Mouse (Mus musculus) kidney, embryonic 14.5 days (tissue): ENCODE measurements around the gene Nlrp4f. TPM values are rescaled to one million over a fixed set of nuclear protein-coding genes. Genes with fewer than 3 reads are reported as not detected.
A peak's percentile ranks its signal among the peaks of the same experiment; 100 is the strongest.

Experiments used
- ATAC-seq: fragments of 200-750 bp; cut with Nextera tagmentation; 2 replicates; pipeline ENCODE4 v1.8.0; 2017; ENCODE audit warnings: moderate number of reproducible peaks, mild to moderate bottlenecking, moderate TSS enrichment, moderate library complexity; ENCODE audit not compliant: low FRiP score, low TSS enrichment
- H3K27ac ChIP-seq: fragments of 300-500 bp; sonication (generic); 2 replicates; pipeline ENCODE4 v1.5.1; 2014; ENCODE audit warnings: low read depth, mild to moderate bottlenecking, low read length, moderate library complexity, mixed read lengths
- H3K27me3 ChIP-seq: fragments of 300-500 bp; sonication (generic); 2 replicates; pipeline ENCODE4 v1.6.1; 2014; ENCODE audit warnings: mild to moderate bottlenecking, low read length; ENCODE audit not compliant: control insufficient read depth, insufficient read depth
- H3K36me3 ChIP-seq: fragments of 300-500 bp; sonication (generic); 2 replicates; pipeline ENCODE4 v1.6.1; 2014; ENCODE audit warnings: low read length, mixed read lengths; ENCODE audit not compliant: control insufficient read depth, insufficient read depth
- H3K4me1 ChIP-seq: fragments of 300-500 bp; sonication (generic); 2 replicates; pipeline ENCODE4 v1.6.1; 2014; ENCODE audit warnings: low read length, mixed read lengths; ENCODE audit not compliant: control insufficient read depth, insufficient read depth
- H3K4me2 ChIP-seq: fragments of 300-500 bp; sonication (generic); replicated peaks from 2 replicates; pipeline ENCODE4 v1.6.1; 2014; ENCODE audit warnings: low read depth, mild to moderate bottlenecking, low read length
- H3K4me3 ChIP-seq: fragments of 300-500 bp; sonication (generic); 2 replicates; pipeline ENCODE4 v1.5.1; 2014; ENCODE audit warnings: mild to moderate bottlenecking, low read length
- H3K9ac ChIP-seq: fragments of 300-500 bp; sonication (generic); 2 replicates; pipeline ENCODE4 v1.6.1; 2014; ENCODE audit warnings: low read depth, mild to moderate bottlenecking, low read length, moderate library complexity
- H3K9me3 ChIP-seq: fragments of 300-500 bp; sonication (generic); 2 replicates; pipeline ENCODE4 v1.6.1; 2016; ENCODE audit warnings: low read length; ENCODE audit not compliant: control insufficient read depth
- WGBS: fragments of 180-500 bp; shearing (Covaris S2); extraction: QIAGEN DNeasy Blood & Tissue Kit; methylation state at CpG from one replicate; pipeline ENCODE4 v1.1.7; 2014; 5-methylcytosine and 5-hydroxymethylcytosine counted together
- polyA plus RNA-seq: library from polyadenylated mRNA; unstranded; fragments of >200 nt; fragmentation: Nextera tagmentation; extraction: Ambion mirVana; gene quantifications from 2 replicates; pipeline ENCODE4 v1.2.1, GENCODE M21; 2014

The Nlrp4f gene
- polyA plus RNA-seq, 1 experiment from 2014 or later = not detected

- no peaks in the 10 kb centered on the region for H3K36me3 ChIP-seq
- no peaks in the 10 kb centered on the region for H3K9me3 ChIP-seq
- WGBS = 84% methylated on average over 1 of the region's 1 CpGs
- H3K4me2 ChIP-seq = no peak overlapping the region
- H3K27me3 ChIP-seq = no peaks in the 10 kb centered on the region
- H3K4me3 ChIP-seq = no peak overlapping the region
- H3K4me1 ChIP-seq = no peaks in the 10 kb centered on the region
- no peak for ATAC-seq
- H3K27ac ChIP-seq = no peak overlapping the region
- no peak overlapping the region for H3K9ac ChIP-seq
Observed at GRCm38 (mm10) chr13:65200667-65201066, 5.1 kb downstream of the Nlrp4f start.

GRCm38 (mm10) chr13:65176472-65177091, 29.2 kb downstream of the Nlrp4f start:
- 54% methylated on average over 15 of the region's 15 CpGs for WGBS
- Histone ChIP-seq H3K4me1 (no peaks in the 10 kb centered on the region), H3K9ac (no peak overlapping the region), H3K9me3 (no peaks in the 10 kb centered on the region), H3K4me3 (no peak overlapping the region), H3K27me3 (no peaks in the 10 kb centered on the region), H3K27ac (no peak overlapping the region), H3K36me3 (no peaks in the 10 kb centered on the region), H3K4me2 (no peak overlapping the region)
- peak; percentile 32; the same call in 1 of the 2 replicates for ATAC-seq

DNA sequence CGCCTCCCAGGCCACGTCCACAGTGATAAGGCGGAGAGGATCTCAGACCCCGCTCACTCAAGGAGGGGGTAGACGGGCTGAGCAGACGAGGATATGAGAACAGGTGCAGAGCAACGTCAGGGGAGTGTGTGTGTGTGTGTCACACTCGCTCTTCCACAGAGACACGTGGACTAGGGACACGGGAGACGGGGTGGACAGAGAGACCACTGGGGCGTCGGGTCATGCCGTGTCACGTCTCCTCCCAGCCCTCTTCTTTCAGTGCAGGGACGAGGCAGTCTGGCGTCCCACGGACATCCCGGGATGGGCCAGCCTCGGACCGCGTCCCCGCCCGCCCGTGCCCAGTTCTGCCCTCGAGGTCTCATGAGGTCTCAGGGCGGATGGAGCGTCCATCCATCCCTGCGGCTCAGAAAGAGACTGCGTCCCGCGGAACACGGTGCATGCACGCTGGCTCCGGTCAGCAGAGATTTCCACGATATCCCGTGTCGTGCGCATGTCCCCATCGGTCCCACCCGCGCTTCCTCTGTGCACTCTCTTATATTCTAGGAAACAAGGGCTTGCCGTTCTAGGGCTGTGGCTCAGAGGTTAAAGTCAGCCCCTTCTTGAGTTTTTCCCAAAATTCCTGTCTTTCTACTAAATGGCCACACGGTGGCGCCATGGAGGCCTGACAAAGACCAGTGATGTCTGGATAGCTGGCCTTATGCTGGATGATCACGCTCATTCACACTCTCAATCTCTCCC, 29.9 kb downstream of the Nlrp4f start:
- ATAC-seq = peak; percentile 76
- H3K27ac ChIP-seq = no peak overlapping the region
- H3K36me3 ChIP-seq = no peaks in the 10 kb centered on the region
- peak overlapping the region; percentile 46 for H3K4me2 ChIP-seq
- no peaks in the 10 kb centered on the region for H3K9me3 ChIP-seq
- no peaks in the 10 kb centered on the region for H3K27me3 ChIP-seq
- no peak overlapping the region for H3K9ac ChIP-seq
- 19% methylated on average over 46 of the region's 46 CpGs for WGBS
- peak overlapping the region; percentile 25 for H3K4me3 ChIP-seq
- no peaks in the 10 kb centered on the region for H3K4me1 ChIP-seq

- Histone ChIP-seq H3K36me3 (no peaks in the 10 kb centered on the region), H3K4me3 (no peak overlapping the region), H3K9me3 (no peaks in the 10 kb centered on the region), H3K4me2 (no peak overlapping the region), H3K4me1 (no peaks in the 10 kb centered on the region), H3K9ac (no peak overlapping the region), H3K27ac (no peak overlapping the region), H3K27me3 (no peaks in the 10 kb centered on the region)
- no peak for ATAC-seq
- WGBS = 84% methylated on average over 3 of the region's 3 CpGs
Observed at GRCm38 (mm10) chr13:65174102-65174501, 31.7 kb downstream of the Nlrp4f start.

GRCm38 (mm10) chr13:65149940-65150339, 55.8 kb downstream of the Nlrp4f start, which contains the start of gene Olfr466:
Gene Olfr466 (plus strand): TSS chr13:65150240.
- Histone ChIP-seq H3K4me1 (no peaks in the 10 kb centered on the region), H3K27me3 (no peaks in the 10 kb centered on the region), H3K27ac (no peak within 1 kb of the TSS), H3K4me3 (no peak within 1 kb of the TSS), H3K9me3 (no peaks in the 10 kb centered on the region), H3K4me2 (no peak within 1 kb of the TSS), H3K36me3 (no peaks in the 10 kb centered on the region), H3K9ac (no peak within 1 kb of the TSS)
- WGBS = 75% methylated on average over 1 of the region's 1 CpGs
- ATAC-seq = no peak

DNA sequence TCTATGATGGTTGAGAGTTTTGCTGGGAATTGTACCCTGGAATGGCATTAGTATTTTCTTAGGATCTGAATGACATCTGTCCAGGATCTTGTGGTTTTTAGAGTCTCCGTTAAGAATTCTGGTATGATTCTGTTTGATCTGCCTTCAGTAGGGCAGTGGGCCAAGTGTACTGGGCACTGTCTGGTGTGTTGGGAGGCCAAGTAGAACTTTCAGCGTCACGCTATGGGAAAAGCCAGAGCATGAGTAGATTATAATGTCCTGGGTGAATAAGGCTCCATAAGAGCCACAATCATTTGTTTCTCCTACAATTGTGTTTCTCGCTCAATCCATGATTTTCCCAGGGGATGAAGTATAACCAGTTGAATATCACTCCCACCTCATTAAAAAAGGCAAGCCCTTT, 68.0 kb downstream of the Nlrp4f start, which contains the start of gene Olfr465-ps1:
Gene Olfr465-ps1 (plus strand): TSS at position 301 of the 400 bp plus-strand sequence.
- Histone ChIP-seq H3K9ac (no peak within 1 kb of the TSS), H3K4me2 (no peak within 1 kb of the TSS), H3K4me3 (no peak within 1 kb of the TSS), H3K27me3 (no peaks in the 10 kb centered on the region), H3K9me3 (no peaks in the 10 kb centered on the region), H3K36me3 (no peaks in the 10 kb centered on the region), H3K27ac (no peak within 1 kb of the TSS), H3K4me1 (no peaks in the 10 kb centered on the region)
- ATAC-seq = no peak
- WGBS = 89% methylated on average over 4 of the region's 4 CpGs

Other genes with a start within 250 kb of the Nlrp4f start
- gene Spata31d1c, start 172.9 kb downstream of the Nlrp4f start, polyA plus RNA-seq = not detected in 2 replicates
- gene Prss47, start 153.2 kb downstream of the Nlrp4f start, polyA plus RNA-seq = not detected in 2 replicates
- 37.9 and 50.3 TPM in 2 replicates for gene Mfsd14b, start 93.0 kb downstream of the Nlrp4f start, polyA plus RNA-seq
- not detected in 2 replicates for gene Olfr465-ps1, start 67.9 kb downstream of the Nlrp4f start, polyA plus RNA-seq
- not detected in 2 replicates for gene Olfr466, start 55.7 kb downstream of the Nlrp4f start, polyA plus RNA-seq
- gene Gm10775, start 53.6 kb upstream of the Nlrp4f start, polyA plus RNA-seq = not detected in 2 replicates
- 15.3 and 17.6 TPM in 2 replicates for gene Zfp369, start 72.8 kb upstream of the Nlrp4f start, polyA plus RNA-seq